Mouse (Mus musculus) CH12.LX (cell line): ENCODE data around the gene Galnt17. TPM values are rescaled to one million over a fixed set of nuclear protein-coding genes. Genes with fewer than 3 reads are reported as not detected.

ENCODE experiments used
- DNase-seq: peaks from one replicate; pipeline ENCODE4 v3.0.0-alpha.2; 2013; ENCODE audit errors: extremely low read depth
- H3K27ac ChIP-seq: 2 replicates; pipeline ENCODE4 v1.5.1; 2012; ENCODE audit warnings: low read depth, mild to moderate bottlenecking, control low read depth, moderate library complexity; ENCODE audit not compliant: insufficient read depth
- H3K27me3 ChIP-seq: replicated peaks from 2 replicates; pipeline ENCODE3; 2012; ENCODE audit warnings: inconsistent platforms
- H3K36me3 ChIP-seq, 2 experiments: replicated peaks in 1 of 2; 2 replicates each; pipeline versions ENCODE3 to v1.6.1; 2012; ENCODE audit warnings: inconsistent platforms in 1 of 2, low read length in 1 of 2, mild to moderate bottlenecking in 1 of 2, mixed read lengths in 1 of 2, moderate library complexity in 1 of 2; ENCODE audit not compliant: control insufficient read depth in 1 of 2, insufficient read depth in 1 of 2
- H3K4me1 ChIP-seq, 2 experiments: 2 replicates each; pipeline ENCODE4 v1.6.1; 2012; ENCODE audit warnings: inconsistent platforms in 1 of 2, moderate library complexity in 1 of 2; ENCODE audit not compliant: insufficient read depth in 2 of 2, control insufficient read depth in 1 of 2
- H3K4me2 ChIP-seq: 2 replicates; pipeline ENCODE4 v1.6.1; 2012; ENCODE audit warnings: low read depth, mild to moderate bottlenecking, control low read depth; ENCODE audit not compliant: poor library complexity, insufficient read depth, severe bottlenecking
- H3K4me3 ChIP-seq, 3 experiments: fragments of 150-350 bp in 1 of 3; sonication (generic) in 1 of 3; replicated peaks in 1 of 3; 2 replicates each; pipeline versions ENCODE3 to v1.5.1; 2011 to 2012; ENCODE audit warnings: low read depth in 2 of 3, low read length in 2 of 3, mild to moderate bottlenecking in 2 of 3, moderate library complexity in 2 of 3, control low read depth in 1 of 3, improper control_type of control experiment in 1 of 3, inconsistent platforms in 1 of 3, mixed read lengths in 1 of 3; ENCODE audit not compliant: poor library complexity in 1 of 3
- H3K79me2 ChIP-seq: replicated peaks from 2 replicates; pipeline ENCODE4 v1.6.1; 2012; ENCODE audit warnings: mild to moderate bottlenecking, moderate library complexity; ENCODE audit not compliant: control insufficient read depth, poor library complexity, insufficient read depth, severe bottlenecking; ENCODE audit errors: extremely low read depth
- H3K9ac ChIP-seq: 2 replicates; pipeline ENCODE4 v1.6.1; 2012; ENCODE audit warnings: low read depth, mild to moderate bottlenecking, control low read depth, moderate library complexity; ENCODE audit not compliant: insufficient read depth
- H3K9me3 ChIP-seq: replicated peaks from 2 replicates; pipeline ENCODE3; 2012; ENCODE audit warnings: low read length, inconsistent platforms, mixed read lengths
- CHD1 ChIP-seq: IDR thresholded peaks from 2 replicates; pipeline ENCODE4 v1.6.1; 2012; ENCODE audit warnings: low read depth, low read length, improper control_type of control experiment, inconsistent platforms
- CHD2 ChIP-seq: IDR thresholded peaks from 2 replicates; pipeline ENCODE4 v1.6.1; 2011; ENCODE audit warnings: low read length, improper control_type of control experiment
- CTCF ChIP-seq, 2 experiments: IDR thresholded peaks in 1 of 2; conservative IDR thresholded peaks in 1 of 2; 2 replicates each; pipeline ENCODE4 v1.5.1; 2011 to 2012; ENCODE audit warnings: low read depth in 2 of 2, low read length in 2 of 2, improper control_type of control experiment in 1 of 2, inconsistent platforms in 1 of 2, mild to moderate bottlenecking in 1 of 2, moderate library complexity in 1 of 2
- GABPA ChIP-seq: IDR thresholded peaks from 2 replicates; pipeline ENCODE4 v1.6.1; 2012; ENCODE audit warnings: low read depth, low read length, improper control_type of control experiment, inconsistent platforms; ENCODE audit not compliant: insufficient replicate concordance
- HCFC1 ChIP-seq: IDR thresholded peaks from 2 replicates; pipeline ENCODE4 v1.6.1; 2012; ENCODE audit warnings: low read depth, mild to moderate bottlenecking, inconsistent platforms, low read length, improper control_type of control experiment
- IRF4 ChIP-seq: IDR thresholded peaks from 2 replicates; pipeline ENCODE4 v1.6.1; 2014; ENCODE audit warnings: low read depth, mild to moderate bottlenecking, inconsistent platforms, low read length, improper control_type of control experiment
- JUN ChIP-seq: IDR thresholded peaks from 2 replicates; pipeline ENCODE4 v1.6.1; 2011; ENCODE audit warnings: low read depth, mild to moderate bottlenecking, low read length, improper control_type of control experiment, moderate library complexity; ENCODE audit not compliant: insufficient read depth
- MEF2A ChIP-seq: IDR thresholded peaks from 2 replicates; pipeline ENCODE4 v1.6.1; 2014; ENCODE audit warnings: low read depth, mild to moderate bottlenecking, inconsistent platforms, low read length, improper control_type of control experiment, borderline replicate concordance
- NELFE ChIP-seq: IDR thresholded peaks from 2 replicates; pipeline ENCODE4 v1.6.1; 2011; ENCODE audit warnings: low read depth, low read length, improper control_type of control experiment
- TBP ChIP-seq: conservative IDR thresholded peaks from 2 replicates; pipeline ENCODE4 v1.6.1; 2011; ENCODE audit warnings: low read depth, low read length, improper control_type of control experiment
- USF2 ChIP-seq: conservative IDR thresholded peaks from 2 replicates; pipeline ENCODE4 v1.6.1; 2011; ENCODE audit warnings: low read depth, low read length, improper control_type of control experiment
- ZC3H11A ChIP-seq: IDR thresholded peaks from 2 replicates; pipeline ENCODE4 v1.6.1; 2012; ENCODE audit warnings: low read depth, mild to moderate bottlenecking, inconsistent platforms, low read length, improper control_type of control experiment
- ZNF384 ChIP-seq: IDR thresholded peaks from 2 replicates; pipeline ENCODE4 v1.6.1; 2012; ENCODE audit warnings: low read depth, low read length, improper control_type of control experiment, inconsistent platforms
- dilution Hi-C: fragments of 300-500 bp; cut with MboI; formaldehyde crosslinking; loops from 2 replicates; pipeline ENCODE4 v1.14.3; 2020; ENCODE audit warnings: low sequenced_read_pairs; ENCODE audit not compliant: extremely low pct_unique_long_range_greater_than_20kb, extremely low pct_ligation_motif_present
- in situ Hi-C: fragments of 300-500 bp; cut with MboI; formaldehyde crosslinking; loops from 3 replicates; pipeline ENCODE4 v1.14.3; 2019; ENCODE audit warnings: low sequenced_read_pairs, low pct_ligation_motif_present, low pct_unique_long_range_greater_than_20kb, mixed read lengths
- polyA plus RNA-seq: library from polyadenylated mRNA; unstranded; fragments of >175 nt; gene quantifications from 2 replicates; pipeline ENCODE4 v1.2.1, GENCODE M21; 2012; ENCODE audit warnings: low read depth; ENCODE audit not compliant: insufficient read length
- total RNA-seq, 2 experiments: library from RNA; depleted of rRNA; stranded (reverse); fragments of 300-350 nt in 1 of 2; fragments of >200 nt in 1 of 2; gene quantifications; 2 replicates each; pipeline ENCODE4 v1.2.3; 2012 to 2014

Gene Galnt17
- total and polyA plus RNA-seq, 3 experiments = 0.09 TPM; not detected in 2

DNA sequence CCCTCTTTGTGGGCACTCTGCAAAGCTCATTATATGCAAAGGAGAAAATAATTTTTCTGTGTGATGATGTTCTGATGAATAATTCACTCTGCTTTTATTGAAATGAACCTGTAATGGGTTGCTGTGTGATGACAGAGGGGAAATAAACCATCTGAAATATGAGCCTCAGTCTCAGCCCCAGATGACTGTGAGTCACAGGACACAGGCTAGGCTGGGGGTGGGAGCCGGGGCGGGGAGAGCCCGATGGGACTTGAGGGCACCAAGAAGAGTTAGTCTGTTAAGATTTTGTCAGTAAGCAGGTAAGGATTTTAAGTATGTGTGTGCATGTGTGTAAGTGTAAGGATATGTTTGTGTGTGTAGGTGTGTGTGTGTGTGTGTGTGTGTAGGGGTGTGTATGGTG, 406.6 kb downstream of the Galnt17 start:
- DNase-seq = no peak
- no peaks in the 10 kb centered on the region for H3K79me2 ChIP-seq
- no peak overlapping the region for H3K27ac ChIP-seq
- in situ Hi-C loops = no loop called here
- no peak overlapping the region for H3K4me3 ChIP-seq
- dilution Hi-C loops = no loop called here
- peaks cover 0 to 14% of the 10 kb centered on the region in 2 experiments for H3K36me3 ChIP-seq
- H3K4me2 ChIP-seq = no peak overlapping the region
- TF ChIP-seq NELFE = no peak
- no peak for TF ChIP-seq GABPA
- TF ChIP-seq USF2 = no peak
- no peak for TF ChIP-seq JUN
- no peak for TF ChIP-seq MEF2A
- no peak for TF ChIP-seq ZC3H11A
- no peak for TF ChIP-seq TBP
- no peak for TF ChIP-seq CTCF (conservative IDR thresholded peaks at IDR 0.05 in 1 of 2, IDR thresholded peaks at IDR 0.05 in 1 of 2; ENCODE audit: low read depth in 2 of 2, low read length in 2 of 2)
- no peak for TF ChIP-seq ZNF384
- peaks cover 48% of the 10 kb centered on the region for H3K9me3 ChIP-seq
- no peaks in the 10 kb centered on the region for H3K4me1 ChIP-seq
- no peaks in the 10 kb centered on the region for H3K27me3 ChIP-seq
- H3K9ac ChIP-seq = no peak overlapping the region

DNA sequence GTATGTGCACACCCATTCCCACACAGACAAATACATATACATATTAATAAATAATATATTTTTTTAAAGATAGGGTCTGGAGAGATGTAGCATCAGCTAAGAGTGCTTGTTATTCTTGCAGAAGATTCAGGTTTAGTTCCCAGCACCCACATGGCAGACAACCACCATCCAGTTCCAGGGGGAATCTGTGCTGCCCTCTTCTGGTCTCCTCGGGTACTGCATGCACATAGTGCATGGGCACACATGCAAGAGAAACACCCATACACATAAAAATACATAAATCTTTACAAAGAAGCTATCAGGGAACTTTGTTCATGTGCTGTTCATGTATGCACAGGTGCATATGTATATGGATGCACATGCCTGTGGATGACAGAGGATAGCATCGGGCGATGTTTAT, 412.3 kb downstream of the Galnt17 start:
- Histone ChIP-seq H3K9ac (no peak overlapping the region), H3K9me3 (peaks cover 45% of the 10 kb centered on the region), H3K4me3 (no peak overlapping the region), H3K4me1 (no peaks in the 10 kb centered on the region), H3K79me2 (no peaks in the 10 kb centered on the region), H3K36me3 (peaks cover 0 to 12% of the 10 kb centered on the region in 2 experiments), H3K4me2 (no peak overlapping the region), H3K27me3 (no peaks in the 10 kb centered on the region), H3K27ac (no peak overlapping the region)
- in situ Hi-C loops (no loop called here), dilution Hi-C loops (no loop called here)
- TF ChIP-seq JUN (no peak), HCFC1 (no peak), IRF4 (no peak), CTCF (conservative IDR thresholded peaks at IDR 0.05 in 1 of 2, IDR thresholded peaks at IDR 0.05 in 1 of 2; ENCODE audit: low read depth in 2 of 2, low read length in 2 of 2) (peak; percentile 8 to 37; a peak in 2 of 4 replicates), CHD1 (no peak), CHD2 (no peak)
- no peak for DNase-seq

DNA sequence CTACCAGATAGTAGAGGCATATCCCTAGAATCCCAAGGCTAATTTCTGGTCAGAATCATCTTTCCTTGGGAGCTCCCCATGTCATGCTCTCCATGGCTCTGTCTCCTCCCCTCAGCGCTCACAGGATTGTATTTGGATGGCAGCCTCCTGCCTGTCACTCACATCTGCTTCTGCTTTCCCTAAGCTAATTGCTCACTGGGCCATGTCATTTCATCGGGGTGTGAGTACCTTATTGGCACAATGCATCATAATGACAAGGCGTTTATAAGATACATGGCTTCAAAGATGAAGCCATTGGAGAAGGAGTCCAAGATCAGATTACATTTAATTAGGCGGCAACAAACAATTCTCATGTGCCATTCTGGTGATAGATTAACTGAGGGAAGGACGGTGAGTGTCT, 416.6 kb downstream of the Galnt17 start:
- peaks cover 0 to under 1% of the 10 kb centered on the region in 2 experiments; a peak in 1 of 4 replicates for H3K4me1 ChIP-seq
- no peak overlapping the region for H3K27ac ChIP-seq
- dilution Hi-C loops = no loop called here
- no peak overlapping the region for H3K9ac ChIP-seq
- in situ Hi-C loops = no loop called here
- H3K4me3 ChIP-seq = no peak overlapping the region
- DNase-seq = no peak
- no peak for TF ChIP-seq USF2
- H3K9me3 ChIP-seq = peaks cover 32% of the 10 kb centered on the region
- no peaks in the 10 kb centered on the region for H3K27me3 ChIP-seq
- H3K36me3 ChIP-seq = peaks cover 0 to 10% of the 10 kb centered on the region in 2 experiments
- no peaks in the 10 kb centered on the region; the same call in 1 of the 2 replicates for H3K79me2 ChIP-seq
- H3K4me2 ChIP-seq = no peak overlapping the region
